Mouse (Mus musculus): ENCODE data around the gene Rps13.

Gene Rps13

DNA sequence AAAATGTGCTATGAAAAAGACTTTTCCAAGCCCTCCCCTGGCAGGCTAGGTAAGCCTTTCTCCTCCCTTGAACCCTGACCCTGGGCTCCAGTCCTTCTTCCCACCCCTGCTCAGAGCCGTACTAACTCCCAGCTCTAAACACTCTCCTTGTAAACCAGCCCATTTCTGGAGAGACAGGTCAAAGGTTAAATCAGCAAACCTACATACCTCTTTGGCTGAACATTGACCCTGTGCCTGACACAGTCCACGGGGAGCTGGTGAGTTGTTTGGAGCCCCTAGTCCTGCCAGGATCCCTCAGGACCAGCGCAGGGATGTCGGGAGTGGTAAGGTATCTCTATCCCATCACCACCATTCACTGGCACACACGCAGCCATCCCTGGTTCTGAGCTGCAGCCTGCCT is 41.6 kb downstream of the Rps13 start:
- DNase-seq (ENCODE audit: low spot score in 2 of 2) = no peak

DNA sequence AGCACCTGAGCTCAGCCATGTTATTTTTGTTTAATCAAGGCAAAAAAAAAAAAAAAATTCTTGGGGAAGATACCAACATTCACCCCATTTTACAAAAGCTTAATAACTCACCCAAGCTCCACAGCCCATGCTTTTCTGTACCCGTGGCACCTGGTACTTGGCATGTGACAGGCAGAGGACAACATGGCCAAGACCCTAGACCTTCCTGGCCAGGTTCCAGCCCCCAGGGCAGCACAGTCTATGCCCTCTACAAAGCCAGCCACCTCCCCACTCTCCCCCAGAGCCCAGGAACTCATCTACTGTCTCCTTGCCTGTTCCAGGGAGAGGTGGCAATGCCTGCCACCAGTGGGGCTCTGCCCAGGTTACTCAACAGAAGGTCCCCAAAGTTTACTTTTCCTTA is 43.4 kb downstream of the Rps13 start:
- no peak for DNase-seq (ENCODE audit: low spot score in 2 of 2)

DNA sequence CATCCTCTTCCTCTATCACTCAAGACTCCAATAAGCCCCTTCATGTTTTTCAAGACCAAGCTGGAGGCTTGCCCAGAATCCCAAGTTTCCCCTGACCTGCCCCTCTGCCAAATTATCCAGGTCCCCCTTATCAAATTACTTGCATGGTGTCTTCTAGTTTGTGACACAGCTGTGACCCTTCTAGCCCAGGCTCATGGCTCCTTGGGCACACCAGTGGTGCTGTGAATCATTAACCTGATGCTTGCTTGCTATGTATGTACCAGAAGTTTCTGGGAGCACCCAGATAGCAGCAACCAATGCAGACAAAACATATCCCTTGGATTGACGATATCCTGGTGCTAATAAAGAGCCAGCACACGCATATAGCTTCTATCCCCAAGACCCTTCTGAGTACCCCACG is 45.0 kb downstream of the Rps13 start:
- DNase-seq (ENCODE audit: low spot score in 2 of 2) = no peak

DNA sequence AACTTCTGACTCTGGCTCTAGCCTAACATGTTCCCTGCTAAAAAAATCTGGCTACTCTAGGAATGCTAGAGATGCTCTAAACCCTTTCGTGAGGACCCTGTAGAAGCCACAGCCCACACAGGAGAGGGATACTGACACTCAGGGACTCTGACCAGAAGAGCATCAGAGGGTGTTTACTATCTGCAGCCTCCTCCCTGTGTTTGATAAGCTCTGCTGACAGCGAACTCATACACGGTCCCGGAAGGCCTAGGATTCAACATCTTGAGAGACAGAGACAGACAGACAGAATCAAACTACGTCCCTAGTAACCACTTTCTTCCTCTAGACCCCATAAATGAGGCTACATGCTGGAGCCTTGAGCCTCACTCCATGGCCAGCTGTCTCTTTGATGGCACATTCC is 46.0 kb downstream of the Rps13 start:
- DNase-seq (ENCODE audit: low spot score in 2 of 2) = no peak

DNA sequence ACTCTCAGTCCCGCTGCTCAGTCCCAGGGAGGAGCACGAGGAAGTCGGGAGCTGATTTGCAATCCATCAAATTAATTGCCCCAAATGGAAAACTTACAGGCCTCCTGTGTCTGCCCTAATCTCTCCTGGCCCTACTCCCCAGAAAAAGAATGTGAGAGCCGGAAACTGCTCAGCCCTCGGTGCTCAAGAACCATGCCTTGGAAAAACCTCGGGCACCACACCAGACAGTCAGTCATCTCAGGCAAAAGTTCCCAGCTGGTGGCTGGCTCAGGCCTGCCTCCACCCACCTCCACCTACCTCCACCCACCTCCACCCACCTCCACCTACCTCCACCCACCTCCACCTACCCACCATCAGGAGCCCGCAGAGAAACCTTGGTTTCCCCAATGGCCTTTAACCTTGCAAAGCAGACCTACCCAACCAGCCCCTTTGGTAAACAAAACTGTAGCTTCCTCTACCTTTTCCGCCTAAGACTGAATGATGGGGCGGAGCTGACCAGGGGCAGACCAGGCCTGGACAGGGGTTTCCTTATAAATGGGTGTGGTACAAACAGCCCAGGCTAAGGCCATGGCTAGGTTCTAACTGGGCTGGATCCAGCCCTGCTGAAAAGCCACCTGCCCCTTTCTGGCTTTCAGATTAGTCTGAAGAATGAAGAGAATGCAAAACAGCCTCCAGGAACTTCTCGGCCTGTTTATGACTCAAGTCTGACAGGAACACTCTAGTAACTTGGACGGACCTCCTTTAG is 47.2 kb downstream of the Rps13 start:
- DNase-seq (ENCODE audit: low spot score in 2 of 2) = no peak

DNA sequence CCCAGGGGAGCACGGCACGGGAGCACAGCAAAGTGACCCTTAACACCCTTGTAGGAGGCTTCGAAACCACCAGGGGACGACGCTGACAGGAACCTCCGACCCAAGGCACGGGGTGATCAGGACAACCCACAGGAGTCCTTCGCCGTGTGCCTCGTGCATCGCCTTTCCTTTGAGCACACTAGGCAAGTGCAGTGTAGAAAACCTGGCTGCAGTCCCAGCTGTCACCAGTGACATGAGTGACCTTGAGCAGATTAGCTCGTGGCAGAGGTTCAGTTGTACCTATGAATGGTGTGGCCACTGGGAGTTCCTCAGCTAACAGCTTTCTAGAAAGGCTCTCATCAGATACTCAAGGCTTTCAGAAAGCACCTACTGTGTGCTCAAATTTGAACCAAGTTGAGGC is 47.8 kb downstream of the Rps13 start:
- DNase-seq (ENCODE audit: low spot score in 2 of 2) = no peak

DNA sequence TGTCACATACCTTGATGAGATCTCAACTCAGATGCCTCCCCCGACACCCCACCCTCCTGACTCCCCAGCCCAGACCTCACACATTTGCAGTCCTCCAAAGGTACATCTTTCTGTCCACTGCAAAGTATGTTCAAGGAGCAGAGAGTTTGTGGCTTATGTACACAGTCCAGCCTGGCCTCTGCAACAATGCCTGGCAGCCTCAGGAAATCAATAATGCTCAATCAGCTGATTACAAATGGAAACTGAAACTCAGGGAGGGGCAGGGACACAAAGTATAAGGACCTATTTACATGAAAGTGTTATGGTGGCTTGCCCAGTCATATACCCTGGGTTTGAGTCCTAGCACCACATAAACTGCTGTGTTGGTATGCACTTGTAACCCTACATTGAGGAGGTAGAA is 48.8 kb downstream of the Rps13 start:
- no peak for DNase-seq (ENCODE audit: low spot score in 2 of 2)

DNA sequence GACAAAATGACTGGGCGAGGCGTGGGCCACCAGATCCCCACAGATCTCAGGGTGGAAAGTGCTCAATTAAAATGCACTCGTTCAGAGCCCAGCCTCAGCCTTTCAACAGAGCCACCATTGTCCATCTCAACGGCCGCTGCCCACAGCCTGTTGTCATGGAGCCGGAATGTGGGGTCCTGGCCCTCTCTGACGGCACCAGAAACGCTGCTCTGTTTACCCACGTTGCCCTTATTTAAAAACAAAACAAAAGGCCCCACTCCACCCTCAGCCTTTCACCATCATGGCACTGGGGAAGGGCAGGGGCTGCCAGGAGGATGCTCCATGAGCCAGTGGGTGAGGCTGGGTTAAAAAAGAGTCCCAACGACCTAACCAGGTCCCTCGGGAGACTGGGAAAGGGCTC is 51.2 kb downstream of the Rps13 start:
- no peak for DNase-seq (ENCODE audit: low spot score in 2 of 2)

Measured in urinary bladder, postnatal 36 days (tissue).